Mouse (Mus musculus) cerebellum, adult 9-11 months (tissue): ENCODE data around the gene Tmem132b.

Source experiments
- DNase-seq: peaks from one replicate; pipeline ENCODE4 v3.0.0; 2022

Gene Tmem132b

GRCm38 (mm10) chr5:125683491-125683890, 151.9 kb downstream of the Tmem132b start:
- DNase-seq, result no peak

- no peak for DNase-seq
Observed at GRCm38 (mm10) chr5:125685681-125686331, 154.2 kb downstream of the Tmem132b start.

GRCm38 (mm10) chr5:125692538-125692937, 161.0 kb downstream of the Tmem132b start:
- DNase-seq, result no peak

- peak; percentile 14 for DNase-seq
Observed at GRCm38 (mm10) chr5:125699395-125699794, 167.8 kb downstream of the Tmem132b start.

GRCm38 (mm10) chr5:125700234-125700633, 168.7 kb downstream of the Tmem132b start:
- DNase-seq, result no peak

GRCm38 (mm10) chr5:125705379-125705778, 173.8 kb downstream of the Tmem132b start:
- peak; percentile 31 for DNase-seq

GRCm38 (mm10) chr5:125709160-125709559, 177.6 kb downstream of the Tmem132b start:
- peak; percentile 14 for DNase-seq

- no peak for DNase-seq
Observed at GRCm38 (mm10) chr5:125726815-125727214, 195.2 kb downstream of the Tmem132b start.

GRCm38 (mm10) chr5:125727436-125727835, 195.9 kb downstream of the Tmem132b start:
- DNase-seq, result no peak

GRCm38 (mm10) chr5:125727936-125728335, 196.4 kb downstream of the Tmem132b start:
- DNase-seq, result no peak

GRCm38 (mm10) chr5:125728521-125728920, 196.9 kb downstream of the Tmem132b start:
- DNase-seq, result no peak

- no peak for DNase-seq
Observed at GRCm38 (mm10) chr5:125733806-125734205, 202.2 kb downstream of the Tmem132b start.

GRCm38 (mm10) chr5:125737105-125737504, 205.5 kb downstream of the Tmem132b start:
- no peak for DNase-seq

GRCm38 (mm10) chr5:125743503-125743902, 211.9 kb downstream of the Tmem132b start:
- DNase-seq, result no peak

GRCm38 (mm10) chr5:125745727-125746126, 214.2 kb downstream of the Tmem132b start:
- no peak for DNase-seq

GRCm38 (mm10) chr5:125751481-125751880, 219.9 kb downstream of the Tmem132b start:
- DNase-seq, result no peak

- no peak for DNase-seq
Observed at GRCm38 (mm10) chr5:125752546-125752945, 221.0 kb downstream of the Tmem132b start.

- DNase-seq, result no peak
Observed at GRCm38 (mm10) chr5:125756987-125757530, 225.5 kb downstream of the Tmem132b start.

- DNase-seq, result no peak
Observed at GRCm38 (mm10) chr5:125758506-125758905, 226.9 kb downstream of the Tmem132b start.

- no peak for DNase-seq
Observed at GRCm38 (mm10) chr5:125766941-125767340, 235.4 kb downstream of the Tmem132b start.

- DNase-seq, result no peak
Observed at GRCm38 (mm10) chr5:125767950-125768349, 236.4 kb downstream of the Tmem132b start.

GRCm38 (mm10) chr5:125772238-125772637, 240.7 kb downstream of the Tmem132b start:
- DNase-seq, result no peak

- no peak for DNase-seq
Observed at GRCm38 (mm10) chr5:125772756-125773155, 241.2 kb downstream of the Tmem132b start.

- no peak for DNase-seq
Observed at GRCm38 (mm10) chr5:125780332-125780731, 248.8 kb downstream of the Tmem132b start.

- DNase-seq, result no peak
Observed at GRCm38 (mm10) chr5:125792643-125793042, 261.1 kb downstream of the Tmem132b start.
